ENCODE assay signal across 8 mouse cellular contexts in genomic region chr8:70648921-70649320, GRCm38 (mm10). TPM values are rescaled to one million over a fixed set of nuclear protein-coding genes. Genes with fewer than 3 reads are reported as not detected.
DNase-seq lines count a peak whose midpoint lies in the region; ATAC-seq and TF ChIP-seq lines count a peak whose summit lies in the region.

No protein-coding gene starts in this region.

- H3K4me3 ChIP-seq in kidney, embryonic 16.5 days (ENCODE audit: low read length) = no peak overlapping the region
- H3K4me3 ChIP-seq in kidney, embryonic 14.5 days (ENCODE audit: low read length) = no peak overlapping the region
- H3K4me3 ChIP-seq in embryonic facial prominence, embryonic 13.5 days = no peak overlapping the region
- H3K4me3 ChIP-seq in intestine, postnatal 0 days (ENCODE audit: low read depth, low read length) = no peak overlapping the region
- no peak overlapping the region for H3K4me3 ChIP-seq in neural tube, embryonic 14.5 days (ENCODE audit: low read depth, low read length)

- H3K4me1 ChIP-seq in kidney, embryonic 16.5 days (ENCODE audit: insufficient read depth, low read length) = peaks cover 47% of the 10 kb centered on the region
- peaks cover 34% of the 10 kb centered on the region for H3K4me1 ChIP-seq in kidney, embryonic 14.5 days (ENCODE audit: control insufficient read depth, insufficient read depth, low read length)
- H3K4me1 ChIP-seq in embryonic facial prominence, embryonic 13.5 days = peaks cover 23% of the 10 kb centered on the region
- H3K4me1 ChIP-seq in intestine, postnatal 0 days (replicated peaks; ENCODE audit: control insufficient read depth, insufficient read depth, low read length) = peaks cover 19% of the 10 kb centered on the region; the same call in 1 of the 2 replicates
- peaks cover 24% of the 10 kb centered on the region for H3K4me1 ChIP-seq in neural tube, embryonic 14.5 days (ENCODE audit: control insufficient read depth, insufficient read depth, low read length)

- H3K27ac ChIP-seq in kidney, embryonic 16.5 days (ENCODE audit: low read length) = peak overlapping the region; percentile 64
- H3K27ac ChIP-seq in kidney, embryonic 14.5 days (ENCODE audit: low read depth, low read length) = no peak overlapping the region
- peak overlapping the region; percentile 51; the same call in 1 of the 2 replicates for H3K27ac ChIP-seq in embryonic facial prominence, embryonic 13.5 days
- H3K27ac ChIP-seq in intestine, postnatal 0 days (ENCODE audit: low read depth, low read length) = peak overlapping the region; percentile 41
- H3K27ac ChIP-seq in neural tube, embryonic 14.5 days (ENCODE audit: low read depth, low read length) = peak overlapping the region; percentile 71

- 56% methylated on average over 3 of the region's 3 CpGs for WGBS in kidney, embryonic 16.5 days
- 63% methylated on average over 3 of the region's 3 CpGs for WGBS in kidney, embryonic 14.5 days
- 65% methylated on average over 3 of the region's 3 CpGs for WGBS in embryonic facial prominence, embryonic 13.5 days
- WGBS in intestine, postnatal 0 days = 45% methylated on average over 3 of the region's 3 CpGs
- 57% methylated on average over 3 of the region's 3 CpGs for WGBS in neural tube, embryonic 14.5 days

- H3K4me2 ChIP-seq in kidney, embryonic 16.5 days (replicated peaks; ENCODE audit: low read depth, low read length) = no peak overlapping the region
- no peak overlapping the region for H3K4me2 ChIP-seq in kidney, embryonic 14.5 days (replicated peaks; ENCODE audit: low read depth, low read length)
- no peak overlapping the region for H3K4me2 ChIP-seq in embryonic facial prominence, embryonic 13.5 days
- no peak overlapping the region for H3K4me2 ChIP-seq in intestine, postnatal 0 days (replicated peaks; ENCODE audit: low read depth)
- no peak overlapping the region for H3K4me2 ChIP-seq in neural tube, embryonic 14.5 days (ENCODE audit: low read depth, low read length)

- ATAC-seq in kidney, embryonic 16.5 days (ENCODE audit: low FRiP score, low TSS enrichment) = peak; percentile 16; the same call in 1 of the 2 replicates
- no peak for ATAC-seq in kidney, embryonic 14.5 days (ENCODE audit: low FRiP score, low TSS enrichment)
- ATAC-seq in embryonic facial prominence, embryonic 13.5 days (ENCODE audit: insufficient number of reproducible peaks, insufficient read depth, low FRiP score, low TSS enrichment, low read depth) = no peak
- ATAC-seq in intestine, postnatal 0 days = no peak
- peak; percentile 12; the same call in 1 of the 2 replicates for ATAC-seq in neural tube, embryonic 14.5 days (ENCODE audit: low read depth)
- no peak for ATAC-seq in CD4-positive, CD25-positive, alpha-beta regulatory T cell, adult 4 months

- peaks cover 31% of the 10 kb centered on the region for H3K36me3 ChIP-seq in kidney, embryonic 16.5 days (ENCODE audit: insufficient read depth, low read length)
- peaks cover 21% of the 10 kb centered on the region for H3K36me3 ChIP-seq in kidney, embryonic 14.5 days (ENCODE audit: control insufficient read depth, insufficient read depth, low read length)
- peaks cover 46% of the 10 kb centered on the region for H3K36me3 ChIP-seq in embryonic facial prominence, embryonic 13.5 days
- H3K36me3 ChIP-seq in intestine, postnatal 0 days (ENCODE audit: control insufficient read depth, insufficient read depth) = peaks cover 33% of the 10 kb centered on the region
- 0 out of 2 replicates have a peak, but pooled peaks cover 4% of the 10 kb centered on the region for H3K36me3 ChIP-seq in neural tube, embryonic 14.5 days (ENCODE audit: control insufficient read depth, insufficient read depth, low read length)

- no peak for DNase-seq in frontal cortex, postnatal 25 days (ENCODE audit: low spot score in 2 of 2)
- DNase-seq in adipocyte (ENCODE audit: low spot score) = no peak

- H3K9ac ChIP-seq in kidney, embryonic 16.5 days (replicated peaks; ENCODE audit: low read length) = no peak overlapping the region; the same call in 1 of the 2 replicates
- H3K9ac ChIP-seq in kidney, embryonic 14.5 days (ENCODE audit: low read depth, low read length) = no peak overlapping the region
- no peak overlapping the region for H3K9ac ChIP-seq in embryonic facial prominence, embryonic 13.5 days
- H3K9ac ChIP-seq in intestine, postnatal 0 days (ENCODE audit: low read depth, low read length) = no peak overlapping the region
- H3K9ac ChIP-seq in neural tube, embryonic 14.5 days (replicated peaks; ENCODE audit: low read depth, low read length) = 0 out of 2 replicates have a peak overlapping the region, but pooled peaks have one; percentile 0

- no peaks in the 10 kb centered on the region for H3K9me3 ChIP-seq in kidney, embryonic 16.5 days (ENCODE audit: low read length)
- no peaks in the 10 kb centered on the region for H3K9me3 ChIP-seq in kidney, embryonic 14.5 days (ENCODE audit: control insufficient read depth, low read length)
- H3K9me3 ChIP-seq in embryonic facial prominence, embryonic 13.5 days = no peaks in the 10 kb centered on the region
- H3K9me3 ChIP-seq in intestine, postnatal 0 days (ENCODE audit: control insufficient read depth) = no peaks in the 10 kb centered on the region
- no peaks in the 10 kb centered on the region for H3K9me3 ChIP-seq in neural tube, embryonic 14.5 days (ENCODE audit: control insufficient read depth, low read length)

- TF ChIP-seq CTCF in intestine, postnatal 0 days (IDR thresholded peaks at IDR 0.05; ENCODE audit: low read depth) = no peak

- H3K27me3 ChIP-seq in kidney, embryonic 16.5 days (ENCODE audit: insufficient read depth, low read length) = no peaks in the 10 kb centered on the region
- H3K27me3 ChIP-seq in kidney, embryonic 14.5 days (ENCODE audit: control insufficient read depth, insufficient read depth, low read length) = no peaks in the 10 kb centered on the region
- H3K27me3 ChIP-seq in embryonic facial prominence, embryonic 13.5 days = no peaks in the 10 kb centered on the region
- no peaks in the 10 kb centered on the region for H3K27me3 ChIP-seq in intestine, postnatal 0 days (replicated peaks; ENCODE audit: control insufficient read depth, insufficient read depth, low read length)
- no peaks in the 10 kb centered on the region for H3K27me3 ChIP-seq in neural tube, embryonic 14.5 days (ENCODE audit: control insufficient read depth, insufficient read depth, low read length)

RNA-seq across cellular contexts. Expression of gene Pgpep1, which starts 11.3 kb away (rescaled TPM):
- 88.5 TPM in 2 replicates for polyA plus RNA-seq in kidney, embryonic 16.5 days (2015; fragmentation: Nextera tagmentation; extraction: Ambion mirVana)
- polyA plus RNA-seq in kidney, embryonic 14.5 days (2014; fragmentation: Nextera tagmentation; extraction: Ambion mirVana) = 62.2 and 62.6 TPM in 2 replicates
- polyA plus RNA-seq in embryonic facial prominence, embryonic 13.5 days (2015; fragmentation: Nextera tagmentation; extraction: Ambion mirVana) = 50.5 and 63.1 TPM in 2 replicates
- polyA plus RNA-seq in intestine, postnatal 0 days (2015; fragmentation: Nextera tagmentation; extraction: Ambion mirVana) = 79.0 and 92.1 TPM in 2 replicates
- 74.5 and 85.2 TPM in 2 replicates for polyA plus RNA-seq in neural tube, embryonic 14.5 days (2014; fragmentation: Nextera tagmentation; extraction: Ambion mirVana)
- 1 to 10 TPM; 7.0 to 9.5 TPM for polyA plus RNA-seq in CD4-positive, CD25-positive, alpha-beta regulatory T cell, adult 4 months (2017; shearing (Covaris generic))

RNA-seq across cellular contexts. Expression of gene Gdf15, which starts 16.7 kb away (rescaled TPM):
- 1.0 and 1.2 TPM in 2 replicates for polyA plus RNA-seq in kidney, embryonic 16.5 days (2015; fragmentation: Nextera tagmentation; extraction: Ambion mirVana)
- 0.31 and 0.41 TPM in 2 replicates for polyA plus RNA-seq in kidney, embryonic 14.5 days (2014; fragmentation: Nextera tagmentation; extraction: Ambion mirVana)
- 0.14 and 0.22 TPM in 2 replicates for polyA plus RNA-seq in embryonic facial prominence, embryonic 13.5 days (2015; fragmentation: Nextera tagmentation; extraction: Ambion mirVana)
- polyA plus RNA-seq in intestine, postnatal 0 days (2015; fragmentation: Nextera tagmentation; extraction: Ambion mirVana) = 1.7 and 1.9 TPM in 2 replicates
- 0.54 TPM in 1 of 2 replicates, not detected in the other for polyA plus RNA-seq in neural tube, embryonic 14.5 days (2014; fragmentation: Nextera tagmentation; extraction: Ambion mirVana)
- polyA plus RNA-seq in CD4-positive, CD25-positive, alpha-beta regulatory T cell, adult 4 months (2017; shearing (Covaris generic)) = not detected

RNA-seq across cellular contexts. Expression of gene Lsm4, which starts 24.1 kb away (rescaled TPM):
- polyA plus RNA-seq in kidney, embryonic 16.5 days (2015; fragmentation: Nextera tagmentation; extraction: Ambion mirVana) = 272 and 281 TPM in 2 replicates
- 353 and 447 TPM in 2 replicates for polyA plus RNA-seq in kidney, embryonic 14.5 days (2014; fragmentation: Nextera tagmentation; extraction: Ambion mirVana)
- 248 and 270 TPM in 2 replicates for polyA plus RNA-seq in embryonic facial prominence, embryonic 13.5 days (2015; fragmentation: Nextera tagmentation; extraction: Ambion mirVana)
- polyA plus RNA-seq in intestine, postnatal 0 days (2015; fragmentation: Nextera tagmentation; extraction: Ambion mirVana) = 181 and 182 TPM in 2 replicates
- polyA plus RNA-seq in neural tube, embryonic 14.5 days (2014; fragmentation: Nextera tagmentation; extraction: Ambion mirVana) = 193 and 194 TPM in 2 replicates
- polyA plus RNA-seq in CD4-positive, CD25-positive, alpha-beta regulatory T cell, adult 4 months (2017; shearing (Covaris generic)) = 10 to 100 TPM; 86.8 to 94.5 TPM

RNA-seq across cellular contexts. Expression of gene Lrrc25, which starts 33.0 kb away (rescaled TPM):
- 1.8 and 1.9 TPM in 2 replicates for polyA plus RNA-seq in kidney, embryonic 16.5 days (2015; fragmentation: Nextera tagmentation; extraction: Ambion mirVana)
- 1.1 and 1.4 TPM in 2 replicates for polyA plus RNA-seq in kidney, embryonic 14.5 days (2014; fragmentation: Nextera tagmentation; extraction: Ambion mirVana)
- 1.9 TPM in 2 replicates for polyA plus RNA-seq in embryonic facial prominence, embryonic 13.5 days (2015; fragmentation: Nextera tagmentation; extraction: Ambion mirVana)
- polyA plus RNA-seq in intestine, postnatal 0 days (2015; fragmentation: Nextera tagmentation; extraction: Ambion mirVana) = 2.1 and 2.2 TPM in 2 replicates
- 0.20 and 1.8 TPM in 2 replicates for polyA plus RNA-seq in neural tube, embryonic 14.5 days (2014; fragmentation: Nextera tagmentation; extraction: Ambion mirVana)
- polyA plus RNA-seq in CD4-positive, CD25-positive, alpha-beta regulatory T cell, adult 4 months (2017; shearing (Covaris generic)) = under 1 TPM; 0.43 to 0.89 TPM

RNA-seq across cellular contexts. Expression of gene Ssbp4, which starts 40.2 kb away (rescaled TPM):
- polyA plus RNA-seq in kidney, embryonic 16.5 days (2015; fragmentation: Nextera tagmentation; extraction: Ambion mirVana) = 133 and 149 TPM in 2 replicates
- polyA plus RNA-seq in kidney, embryonic 14.5 days (2014; fragmentation: Nextera tagmentation; extraction: Ambion mirVana) = 172 and 220 TPM in 2 replicates
- polyA plus RNA-seq in embryonic facial prominence, embryonic 13.5 days (2015; fragmentation: Nextera tagmentation; extraction: Ambion mirVana) = 100 and 107 TPM in 2 replicates
- 63.2 and 65.3 TPM in 2 replicates for polyA plus RNA-seq in intestine, postnatal 0 days (2015; fragmentation: Nextera tagmentation; extraction: Ambion mirVana)
- 163 and 240 TPM in 2 replicates for polyA plus RNA-seq in neural tube, embryonic 14.5 days (2014; fragmentation: Nextera tagmentation; extraction: Ambion mirVana)
- polyA plus RNA-seq in CD4-positive, CD25-positive, alpha-beta regulatory T cell, adult 4 months (2017; shearing (Covaris generic)) = 10 to 100 TPM in 1 of 2 experiments, 1 to 10 TPM in 1; 5.9 to 15.0 TPM

Comparison
In these comparisons a context has a peak if more than half of its experiments do, and no peak if none do; other contexts are left out.
1. ATAC-seq: peak in kidney, embryonic 16.5 days (single experiment) and neural tube, embryonic 14.5 days (single experiment); none in kidney, embryonic 14.5 days (single experiment), embryonic facial prominence, embryonic 13.5 days (single experiment), intestine, postnatal 0 days (single experiment) and CD4-positive, CD25-positive, alpha-beta regulatory T cell, adult 4 months (single experiment).